9 mouse cellular contexts compared by ENCODE assay signal in genomic region chr4:108620536-108620935, GRCm38 (mm10). TPM values are rescaled to one million over a fixed set of nuclear protein-coding genes. Genes with fewer than 3 reads are reported as not detected.
DNase-seq lines count a peak whose midpoint lies in the region; ATAC-seq lines count a peak whose summit lies in the region.
"Had no signal": no experiment of that assay in that cellular context is flagged by ENCODE, and none has a peak within 500 bp of the region (broad histone marks: within the 10 kb centered on the region; RNA-seq: fewer than 3 reads in every experiment).

No protein-coding gene starts in this region.

- intact Hi-C loops in gastrocnemius, postnatal 14 days (cut with DNase I; ENCODE audit: low total_unique reads) = no loop called here

- no peak for DNase-seq in kidney, adult 8-10 months
- peak; percentile 53 for DNase-seq in brain, adult 2 months (ENCODE audit: low read depth, low spot score)
- DNase-seq in gastrocnemius, postnatal 14 days = no peak
- no peak for DNase-seq in adrenal gland, postnatal 14 days

- no peaks in the 10 kb centered on the region for H3K27me3 ChIP-seq in kidney, embryonic 15.5 days
- H3K27me3 ChIP-seq in heart, embryonic 15.5 days = no peaks in the 10 kb centered on the region
- H3K27me3 ChIP-seq in liver, embryonic 15.5 days = no peaks in the 10 kb centered on the region

- peak overlapping the region; percentile 74 for H3K4me3 ChIP-seq in kidney, embryonic 15.5 days (replicated peaks)
- peak overlapping the region; percentile 87 for H3K4me3 ChIP-seq in heart, embryonic 15.5 days
- H3K4me3 ChIP-seq in liver, embryonic 15.5 days (replicated peaks) = peak overlapping the region; percentile 87

- H3K36me3 ChIP-seq in kidney, embryonic 15.5 days = peaks cover 27% of the 10 kb centered on the region
- H3K36me3 ChIP-seq in heart, embryonic 15.5 days = peaks cover 16% of the 10 kb centered on the region
- peaks cover 19% of the 10 kb centered on the region for H3K36me3 ChIP-seq in liver, embryonic 15.5 days (replicated peaks)

- H3K4me2 ChIP-seq in kidney, embryonic 15.5 days = peak overlapping the region; percentile 87
- H3K4me2 ChIP-seq in heart, embryonic 15.5 days = peak overlapping the region; percentile 68
- H3K4me2 ChIP-seq in liver, embryonic 15.5 days = peak overlapping the region; percentile 93

- H3K4me1 ChIP-seq in kidney, embryonic 15.5 days = peaks cover 22% of the 10 kb centered on the region
- H3K4me1 ChIP-seq in heart, embryonic 15.5 days (replicated peaks) = peaks cover 13% of the 10 kb centered on the region
- peaks cover 26% of the 10 kb centered on the region for H3K4me1 ChIP-seq in liver, embryonic 15.5 days (replicated peaks)

- no peak for ATAC-seq in kidney, embryonic 15.5 days (replicated peaks; ENCODE audit: low FRiP score)
- no peak for ATAC-seq in heart, embryonic 15.5 days (replicated peaks; ENCODE audit: insufficient number of reproducible peaks, insufficient read depth, low FRiP score, low read depth)
- no peak for ATAC-seq in liver, embryonic 15.5 days (ENCODE audit: insufficient read depth)
- no peak for ATAC-seq in CD4-positive, CD25-positive, alpha-beta regulatory T cell, adult 4 months

- no peaks in the 10 kb centered on the region for H3K9me3 ChIP-seq in kidney, embryonic 15.5 days (replicated peaks)
- no peaks in the 10 kb centered on the region for H3K9me3 ChIP-seq in heart, embryonic 15.5 days (replicated peaks)
- no peaks in the 10 kb centered on the region for H3K9me3 ChIP-seq in liver, embryonic 15.5 days (replicated peaks)

- 19% methylated on average over 8 of the region's 8 CpGs for WGBS in kidney, embryonic 15.5 days
- WGBS in heart, embryonic 15.5 days = 16% methylated on average over 8 of the region's 8 CpGs
- 12% methylated on average over 8 of the region's 8 CpGs for WGBS in liver, embryonic 15.5 days (ENCODE audit: insufficient replicate concordance)

- H3K27ac ChIP-seq in kidney, embryonic 15.5 days = peak overlapping the region; percentile 91; the same call in 1 of the 2 replicates
- H3K27ac ChIP-seq in heart, embryonic 15.5 days = peak overlapping the region; percentile 84
- peak overlapping the region; percentile 86 for H3K27ac ChIP-seq in liver, embryonic 15.5 days (replicated peaks)

- peak overlapping the region; percentile 84 for H3K9ac ChIP-seq in kidney, embryonic 15.5 days
- peak overlapping the region; percentile 95 for H3K9ac ChIP-seq in heart, embryonic 15.5 days
- H3K9ac ChIP-seq in liver, embryonic 15.5 days = peak overlapping the region; percentile 84

RNA-seq across cellular contexts. Expression of gene Cc2d1b, which starts 0.8 kb away (rescaled TPM):
- polyA plus RNA-seq in kidney, embryonic 15.5 days (2015; fragmentation: Nextera tagmentation; extraction: Ambion mirVana) = 29.2 and 32.3 TPM in 2 replicates
- polyA plus RNA-seq in heart, embryonic 15.5 days (2015; fragmentation: Nextera tagmentation; extraction: Ambion mirVana) = 15.9 and 18.9 TPM in 2 replicates
- polyA plus RNA-seq in liver, embryonic 15.5 days (2015; fragmentation: Nextera tagmentation; extraction: Ambion mirVana) = 9.0 and 9.1 TPM in 2 replicates
- 10 to 100 TPM; 31.4 to 62.3 TPM for polyA plus RNA-seq in CD4-positive, CD25-positive, alpha-beta regulatory T cell, adult 4 months (2017; shearing (Covaris generic))
- total RNA-seq in gastrocnemius, postnatal 14 days (2021) = 10 to 100 TPM; 16.8 to 17.2 TPM
- total RNA-seq in adrenal gland, postnatal 14 days (2021) = 31.5 and 39.8 TPM in 2 replicates

RNA-seq across cellular contexts. Expression of gene Orc1, which starts 41.3 kb away (rescaled TPM):
- 10.7 and 12.0 TPM in 2 replicates for polyA plus RNA-seq in kidney, embryonic 15.5 days (2015; fragmentation: Nextera tagmentation; extraction: Ambion mirVana)
- 3.1 and 4.7 TPM in 2 replicates for polyA plus RNA-seq in heart, embryonic 15.5 days (2015; fragmentation: Nextera tagmentation; extraction: Ambion mirVana)
- 18.0 and 20.1 TPM in 2 replicates for polyA plus RNA-seq in liver, embryonic 15.5 days (2015; fragmentation: Nextera tagmentation; extraction: Ambion mirVana)
- polyA plus RNA-seq in CD4-positive, CD25-positive, alpha-beta regulatory T cell, adult 4 months (2017; shearing (Covaris generic)) = 1 to 10 TPM; 2.7 to 3.0 TPM
- total RNA-seq in gastrocnemius, postnatal 14 days (2021) = under 1 TPM; 0.16 to 0.33 TPM
- 0.94 and 1.5 TPM in 2 replicates for total RNA-seq in adrenal gland, postnatal 14 days (2021)
- total RNA-seq: neutrophil, adult 5-6 weeks had no signal

RNA-seq across cellular contexts. Expression of gene Prpf38a, which starts 41.4 kb away (rescaled TPM):
- 87.8 and 88.8 TPM in 2 replicates for polyA plus RNA-seq in kidney, embryonic 15.5 days (2015; fragmentation: Nextera tagmentation; extraction: Ambion mirVana)
- polyA plus RNA-seq in heart, embryonic 15.5 days (2015; fragmentation: Nextera tagmentation; extraction: Ambion mirVana) = 53.3 and 56.1 TPM in 2 replicates
- 36.2 and 39.4 TPM in 2 replicates for polyA plus RNA-seq in liver, embryonic 15.5 days (2015; fragmentation: Nextera tagmentation; extraction: Ambion mirVana)
- polyA plus RNA-seq in CD4-positive, CD25-positive, alpha-beta regulatory T cell, adult 4 months (2017; shearing (Covaris generic)) = 10 to 100 TPM; 64.6 to 64.9 TPM
- total RNA-seq in gastrocnemius, postnatal 14 days (2021) = 10 to 100 TPM; 15.6 to 17.4 TPM
- 34.2 and 39.5 TPM in 2 replicates for total RNA-seq in adrenal gland, postnatal 14 days (2021)
